Mouse (Mus musculus) heart, postnatal 0 days (tissue): Measurements from ENCODE around the gene Nol3.

ENCODE experiments used
- CTCF ChIP-seq: IDR thresholded peaks from 2 replicates; pipeline ENCODE4 v1.5.1; 2016; ENCODE audit warnings: antibody characterized with exemption, control low read depth, low read depth
- EP300 ChIP-seq: IDR thresholded peaks from 2 replicates; pipeline ENCODE4 v1.6.1; 2016; ENCODE audit warnings: antibody characterized with exemption, low read depth

GRCm38 (mm10) chr8:105270916-105271186 lies 5.1 kb upstream of the Nol3 start:
- no peak for TF ChIP-seq CTCF
- TF ChIP-seq EP300: no peak
